Mouse (Mus musculus): ENCODE results near the gene Nck2.
A peak's percentile ranks its signal among the peaks of the same experiment; 100 is the strongest.

Gene Nck2

GRCm38 (mm10) chr1:43433853-43434252 lies 10.5 kb upstream of the Nck2 start:
- no peak for DNase-seq (ENCODE audit: low read depth, low spot score)

DNA sequence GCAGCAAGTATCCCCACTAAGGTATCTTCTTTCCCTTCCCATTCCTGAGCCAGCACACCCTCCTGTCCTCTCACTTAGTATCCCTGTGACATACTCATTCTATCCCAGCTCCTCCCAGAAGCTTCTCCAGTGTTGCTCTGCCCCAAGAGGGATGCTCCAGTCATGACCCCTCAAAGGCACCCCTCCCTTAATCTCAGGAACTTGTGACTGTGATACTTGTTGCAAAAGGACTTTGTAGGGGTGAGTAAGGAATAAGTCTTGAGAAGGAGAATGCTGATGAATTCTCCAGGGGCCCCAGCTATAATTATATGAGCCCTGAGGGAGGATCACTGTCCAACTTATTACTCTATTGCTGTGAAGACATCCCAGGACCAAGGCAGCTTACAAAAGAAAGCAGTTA lies 7.8 kb upstream of the Nck2 start:
- no peak for DNase-seq (ENCODE audit: low read depth, low spot score)

DNA sequence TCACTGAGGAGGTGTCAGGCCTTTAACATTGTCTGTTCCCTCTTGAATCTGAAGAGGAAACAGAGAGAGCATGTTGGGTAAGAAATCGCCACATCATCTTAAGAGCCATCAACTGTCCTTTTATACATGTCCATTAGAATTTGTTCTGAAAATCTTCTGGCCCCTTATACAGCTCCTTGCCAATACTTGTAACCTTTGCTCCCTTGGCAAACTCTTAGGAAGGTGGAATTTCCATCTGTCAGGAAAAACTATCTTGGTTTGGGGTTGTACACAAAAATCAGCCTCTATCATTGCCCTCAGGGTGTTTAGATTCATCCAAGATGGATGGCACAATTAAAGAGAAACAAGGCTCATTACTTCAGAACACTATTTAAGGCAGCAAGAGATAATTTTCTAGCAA lies 5.1 kb upstream of the Nck2 start:
- DNase-seq (ENCODE audit: low read depth, low spot score), result no peak

GRCm38 (mm10) chr1:43442568-43442967 lies 1.8 kb upstream of the Nck2 start:
- no peak for DNase-seq (ENCODE audit: low read depth, low spot score)

DNA sequence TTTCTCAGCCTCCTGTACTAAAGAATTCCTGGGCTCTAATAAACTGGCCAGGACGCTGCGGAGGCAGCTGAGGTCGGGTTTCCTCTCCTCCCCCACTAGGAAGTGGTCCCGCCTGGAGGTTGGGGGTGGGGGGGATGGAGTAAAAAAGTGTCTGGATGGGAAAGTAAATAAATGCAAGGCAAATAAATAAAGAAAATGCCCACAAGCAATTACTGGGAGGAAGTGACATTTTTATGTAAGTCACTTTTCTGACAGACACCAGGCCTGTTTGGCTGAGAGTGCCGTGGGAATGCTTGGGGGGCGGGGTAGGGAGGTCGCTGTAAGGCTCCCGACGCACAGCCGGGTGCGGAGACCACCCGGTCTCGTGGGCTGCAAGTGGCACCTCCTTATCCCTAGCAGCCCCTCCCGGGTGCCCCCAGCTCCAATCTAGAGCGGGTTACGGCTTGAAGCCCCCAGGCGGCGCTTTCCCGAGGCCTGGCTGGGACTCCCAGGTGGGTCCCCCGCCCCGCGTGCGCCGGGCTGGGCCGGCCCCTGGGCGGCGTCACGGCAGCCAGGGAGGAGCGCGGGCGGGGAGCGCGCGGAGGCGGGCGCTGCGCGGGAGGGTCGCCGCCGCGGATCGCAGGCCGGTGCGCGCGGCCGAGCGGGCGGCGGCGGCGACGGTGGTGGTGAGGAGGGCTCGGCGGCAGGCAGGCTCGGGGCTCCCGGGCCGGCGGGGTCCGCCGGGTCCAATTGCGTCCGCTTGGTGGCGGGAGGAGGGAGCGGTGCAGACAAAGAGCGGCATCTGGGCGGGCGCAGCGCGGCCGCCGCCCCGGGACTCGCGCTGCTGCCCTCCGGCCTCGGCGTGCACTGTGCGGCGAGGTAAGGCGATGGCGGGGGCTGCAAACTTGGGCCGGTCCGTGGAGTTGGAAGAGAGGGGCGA lies 1.1 kb downstream of the Nck2 start:
- DNase-seq (ENCODE audit: low read depth, low spot score), result peak; percentile 63

DNA sequence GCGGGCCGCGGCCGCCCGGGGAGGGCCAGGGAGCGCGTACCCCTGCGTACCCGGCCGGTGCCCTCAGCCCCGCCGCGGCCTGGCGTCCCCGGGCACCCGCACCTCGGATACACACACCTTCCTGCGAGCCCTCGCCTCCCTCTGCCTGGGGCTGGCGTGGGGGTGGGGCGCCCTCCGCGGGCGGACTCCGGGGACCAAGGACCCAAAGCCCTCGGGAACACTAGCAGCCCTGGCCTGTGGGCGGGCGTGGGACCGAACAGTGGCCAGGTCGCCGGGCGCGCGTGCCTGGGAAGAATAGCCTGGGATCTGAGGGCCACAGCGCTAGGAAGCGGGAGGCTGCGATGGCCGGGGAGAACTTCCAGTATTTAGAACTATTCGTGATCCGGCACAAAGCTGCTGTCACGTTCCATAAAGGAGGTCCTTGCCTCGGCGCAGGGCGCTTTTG lies 1.7 kb downstream of the Nck2 start:
- no peak for DNase-seq (ENCODE audit: low read depth, low spot score)

- no peak for DNase-seq (ENCODE audit: low read depth, low spot score)
Measured at GRCm38 (mm10) chr1:43446731-43447601, 2.6 kb downstream of the Nck2 start.

GRCm38 (mm10) chr1:43447602-43448287 lies 3.4 kb downstream of the Nck2 start:
- DNase-seq (ENCODE audit: low read depth, low spot score), result no peak

DNA sequence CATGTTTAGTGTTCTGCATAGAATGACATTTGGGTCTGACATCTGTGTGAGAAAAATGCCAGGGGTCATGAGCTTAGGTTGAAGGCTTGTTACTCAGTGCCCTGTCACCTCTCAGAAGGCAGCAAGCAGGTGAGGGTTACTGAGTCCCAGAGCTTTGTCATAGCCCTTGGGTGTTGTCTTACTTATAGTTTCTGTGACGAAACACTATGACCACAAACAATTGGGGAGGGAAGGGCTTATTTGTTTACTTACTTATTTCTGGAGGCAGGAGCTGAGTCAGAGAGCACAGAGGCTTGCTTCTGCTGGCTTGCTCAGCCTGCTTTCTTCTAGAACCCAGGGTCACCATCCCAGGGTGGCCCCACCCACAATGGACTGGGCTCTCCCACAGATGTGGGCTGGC lies 6.4 kb downstream of the Nck2 start:
- no peak for DNase-seq (ENCODE audit: low read depth, low spot score)

- DNase-seq (ENCODE audit: low read depth, low spot score), result no peak
Measured at GRCm38 (mm10) chr1:43453683-43454082, 9.3 kb downstream of the Nck2 start.

- no peak for DNase-seq (ENCODE audit: low read depth, low spot score)
Measured at GRCm38 (mm10) chr1:43454741-43455140, 10.4 kb downstream of the Nck2 start.

- DNase-seq (ENCODE audit: low read depth, low spot score), result no peak
Measured at GRCm38 (mm10) chr1:43455196-43455595, 10.8 kb downstream of the Nck2 start.

GRCm38 (mm10) chr1:43457012-43457766 lies 12.8 kb downstream of the Nck2 start:
- no peak for DNase-seq (ENCODE audit: low read depth, low spot score)

GRCm38 (mm10) chr1:43460468-43460867 lies 16.1 kb downstream of the Nck2 start:
- no peak for DNase-seq (ENCODE audit: low read depth, low spot score)

DNA sequence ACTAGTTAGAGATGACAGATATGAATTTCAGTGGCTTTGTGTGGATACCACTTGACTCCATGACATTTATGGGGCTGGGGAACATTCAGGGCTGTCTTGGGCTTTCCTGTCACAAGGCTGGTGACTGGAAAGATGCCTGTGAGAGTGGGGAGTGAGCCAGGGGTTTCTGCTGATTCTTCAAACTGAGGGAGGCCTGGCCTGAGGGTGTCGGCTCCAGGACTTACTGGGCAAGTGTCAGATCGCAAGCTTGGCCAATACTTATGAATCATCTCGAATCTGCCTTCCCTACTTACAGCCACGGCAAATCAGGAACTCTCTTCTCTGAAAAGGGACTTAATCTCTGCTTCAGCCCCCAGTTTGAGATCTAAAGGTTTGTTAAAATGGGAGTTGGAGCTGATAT lies 18.3 kb downstream of the Nck2 start:
- no peak for DNase-seq (ENCODE audit: low read depth, low spot score)

- DNase-seq (ENCODE audit: low read depth, low spot score), result no peak
Measured at GRCm38 (mm10) chr1:43463941-43464682, 19.7 kb downstream of the Nck2 start.

DNA sequence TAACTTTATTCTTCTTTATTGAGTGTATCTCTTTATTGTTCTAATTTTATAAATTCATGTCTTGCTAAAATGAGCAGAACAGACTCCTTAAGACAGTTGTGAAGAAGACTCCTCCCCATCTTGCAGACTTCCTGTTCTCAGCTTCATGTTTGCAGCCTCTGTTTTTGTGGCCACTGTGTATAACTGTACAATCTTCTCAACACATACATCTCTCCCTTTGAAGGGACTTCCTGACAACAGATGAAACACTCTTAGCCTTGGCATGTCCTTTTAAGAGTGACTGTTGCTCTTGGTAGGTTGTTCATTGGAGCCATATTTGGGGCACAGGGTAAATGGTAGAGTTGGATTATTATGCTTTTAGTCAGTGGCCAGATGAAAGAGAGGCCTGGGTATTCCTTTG lies 20.6 kb downstream of the Nck2 start:
- no peak for DNase-seq (ENCODE audit: low read depth, low spot score)

- no peak for DNase-seq (ENCODE audit: low read depth, low spot score)
Measured at GRCm38 (mm10) chr1:43465957-43466624, 21.7 kb downstream of the Nck2 start.

- no peak for DNase-seq (ENCODE audit: low read depth, low spot score)
Measured at GRCm38 (mm10) chr1:43467656-43468055, 23.3 kb downstream of the Nck2 start.

GRCm38 (mm10) chr1:43468207-43468606 lies 23.8 kb downstream of the Nck2 start:
- no peak for DNase-seq (ENCODE audit: low read depth, low spot score)
